Mouse (Mus musculus) cerebellum, adult 9-11 months (tissue): ENCODE data around the gene Wrnip1.

ENCODE experiments used
- DNase-seq: peaks from one replicate; pipeline ENCODE4 v3.0.0; 2022

Gene Wrnip1

GRCm38 (mm10) chr13:32801693-32802221 lies at the start of gene Wrnip1:
Gene Wrnip1 (plus strand): TSS chr13:32802038.
- peak; percentile 99 for DNase-seq

GRCm38 (mm10) chr13:32752066-32752657 lies 49.7 kb upstream of the Wrnip1 start:
- no peak for DNase-seq

GRCm38 (mm10) chr13:32759036-32759435 lies 42.8 kb upstream of the Wrnip1 start:
- DNase-seq: no peak

- DNase-seq: no peak
Measured at GRCm38 (mm10) chr13:32760795-32761194, 41.0 kb upstream of the Wrnip1 start.

GRCm38 (mm10) chr13:32763141-32763540 lies 38.7 kb upstream of the Wrnip1 start:
- DNase-seq: no peak

- DNase-seq: no peak
Measured at GRCm38 (mm10) chr13:32764448-32764847, 37.4 kb upstream of the Wrnip1 start.

- peak; percentile 2 for DNase-seq
Measured at GRCm38 (mm10) chr13:32768104-32768503, 33.7 kb upstream of the Wrnip1 start.

GRCm38 (mm10) chr13:32769960-32770359 lies 31.9 kb upstream of the Wrnip1 start:
- no peak for DNase-seq

GRCm38 (mm10) chr13:32775889-32776288 lies 25.9 kb upstream of the Wrnip1 start:
- no peak for DNase-seq

- DNase-seq: no peak
Measured at GRCm38 (mm10) chr13:32776350-32776749, 25.5 kb upstream of the Wrnip1 start.

- DNase-seq: no peak
Measured at GRCm38 (mm10) chr13:32778861-32779260, 23.0 kb upstream of the Wrnip1 start.

GRCm38 (mm10) chr13:32783055-32783454 lies 18.8 kb upstream of the Wrnip1 start:
- DNase-seq: no peak

GRCm38 (mm10) chr13:32783816-32784215 lies 18.0 kb upstream of the Wrnip1 start, which contains the start of gene Mylk4:
Gene Mylk4 (minus strand): TSS chr13:32783954.
- DNase-seq: no peak

- no peak for DNase-seq
Measured at GRCm38 (mm10) chr13:32787584-32787983, 14.3 kb upstream of the Wrnip1 start.

- DNase-seq: no peak
Measured at GRCm38 (mm10) chr13:32789781-32790180, 12.1 kb upstream of the Wrnip1 start.

- peak; percentile 20 for DNase-seq
Measured at GRCm38 (mm10) chr13:32794619-32795018, 7.2 kb upstream of the Wrnip1 start.

- no peak for DNase-seq
Measured at GRCm38 (mm10) chr13:32795166-32795565, 6.7 kb upstream of the Wrnip1 start.

- no peak for DNase-seq
Measured at GRCm38 (mm10) chr13:32797085-32797484, 4.8 kb upstream of the Wrnip1 start.

- no peak for DNase-seq
Measured at GRCm38 (mm10) chr13:32799131-32799530, 2.7 kb upstream of the Wrnip1 start.

GRCm38 (mm10) chr13:32800859-32801258 lies 979 bp upstream of the Wrnip1 start:
- peak; percentile 34 for DNase-seq

GRCm38 (mm10) chr13:32802259-32803081 lies 632 bp downstream of the Wrnip1 start, which contains the start of gene D930007J09Rik:
Gene D930007J09Rik (minus strand): TSS chr13:32802849.
- no peak for DNase-seq

- no peak for DNase-seq
Measured at GRCm38 (mm10) chr13:32803701-32804345, 2.0 kb downstream of the Wrnip1 start.

GRCm38 (mm10) chr13:32806820-32807219 lies 5.0 kb downstream of the Wrnip1 start:
- DNase-seq: peak; percentile 26
